Mouse (Mus musculus): ENCODE measurements around the gene Olfr1110. TPM values are rescaled to one million over a fixed set of nuclear protein-coding genes. Genes with fewer than 3 reads are reported as not detected.
"Not testable (repeated sequence)": the region's sequence is repeated elsewhere in the genome, so short reads cannot be mapped to it uniquely, and the experiment has no call there.

The Olfr1110 gene
- not detected in 2 replicates for polyA plus RNA-seq (2016; fragmentation: Nextera tagmentation; extraction: Ambion mirVana)

DNA sequence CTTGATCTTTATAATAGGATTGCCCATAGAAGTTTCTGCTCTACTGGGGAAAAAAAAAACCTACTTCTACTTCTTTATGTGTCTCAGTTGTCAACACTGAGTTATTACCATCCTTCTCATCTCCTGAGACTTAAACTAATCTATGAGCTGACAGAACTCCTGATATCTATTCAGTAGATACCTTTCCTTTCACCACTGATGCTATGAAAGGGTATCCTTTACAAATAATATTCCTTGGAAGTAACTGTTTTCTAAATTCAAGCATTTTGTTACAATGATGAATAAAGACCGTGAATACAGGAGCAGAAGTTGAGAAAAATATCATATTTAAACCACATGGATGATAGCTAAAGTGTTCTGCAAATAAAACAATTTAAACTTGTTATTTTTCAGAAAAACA lies at the start of gene Olfr1110:
Gene Olfr1110 (minus strand): TSS at position 101 of the 400 bp plus-strand sequence.
- 88% methylated on average over 1 of the region's 1 CpGs for WGBS
- H3K9me3 ChIP-seq = no peaks in the 10 kb centered on the region
- DNase-seq (ENCODE audit: extremely low spot score, low spot score) = no peak
- no peaks in the 10 kb centered on the region for H3K4me1 ChIP-seq
- H3K27me3 ChIP-seq (ENCODE audit: poor library complexity, severe bottlenecking) = no peaks in the 10 kb centered on the region
- H3K4me3 ChIP-seq = no peak within 1 kb of the TSS
- H3K36me3 ChIP-seq (replicated peaks) = no peaks in the 10 kb centered on the region
- H3K27ac ChIP-seq = no peak within 1 kb of the TSS

DNA sequence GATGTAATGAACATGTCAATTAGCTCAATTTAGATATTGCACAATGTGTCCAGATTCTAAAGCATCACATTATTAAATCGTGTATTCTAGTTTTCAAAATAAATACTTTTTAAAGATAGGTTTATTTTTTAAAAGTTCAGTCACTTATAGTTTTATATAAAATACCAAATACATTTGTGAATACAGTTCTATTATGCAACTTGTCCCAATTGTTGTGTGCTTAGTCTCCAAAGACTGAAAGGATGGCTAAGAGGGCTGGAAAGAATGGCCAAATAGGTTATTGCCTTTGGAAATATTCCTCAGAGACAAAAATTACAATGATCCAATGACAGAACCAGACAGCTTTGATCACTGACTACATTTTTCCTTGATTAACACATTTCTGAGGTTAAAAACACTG lies 47.4 kb upstream of the Olfr1110 start, which contains the start of gene Olfr1112:
Gene Olfr1112 (plus strand): TSS at position 301 of the 400 bp plus-strand sequence.
- DNase-seq (ENCODE audit: extremely low spot score, low spot score) = no peak
- H3K27ac ChIP-seq = no peak within 1 kb of the TSS
- no peaks in the 10 kb centered on the region for H3K9me3 ChIP-seq
- H3K36me3 ChIP-seq (replicated peaks) = no peaks in the 10 kb centered on the region
- H3K4me3 ChIP-seq = no peak within 1 kb of the TSS
- no peaks in the 10 kb centered on the region for H3K4me1 ChIP-seq
- 87% methylated on average over 1 of the region's 1 CpGs for WGBS
- no peaks in the 10 kb centered on the region for H3K27me3 ChIP-seq (ENCODE audit: poor library complexity, severe bottlenecking)

DNA sequence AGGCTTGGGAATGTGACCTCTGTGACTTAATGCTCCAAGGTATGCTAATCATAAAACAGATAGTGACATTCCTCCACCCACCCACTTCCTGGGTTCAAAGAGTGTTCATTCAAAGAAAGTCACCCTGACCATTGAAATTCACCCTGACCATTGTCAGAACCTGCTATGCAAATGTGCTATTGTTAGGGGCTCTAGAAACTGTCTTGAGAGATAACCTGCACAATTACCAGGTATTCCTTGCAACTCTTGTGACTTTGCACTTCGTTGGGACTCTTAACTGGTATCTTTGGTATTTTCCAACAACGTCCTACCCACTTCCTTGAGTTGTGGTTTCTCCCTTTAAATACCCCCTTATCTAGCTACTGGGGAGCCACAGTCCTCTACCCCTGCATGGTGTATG lies 27.6 kb upstream of the Olfr1110 start:
- H3K4me1 ChIP-seq; H3K27ac ChIP-seq; H3K9me3 ChIP-seq; H3K36me3 ChIP-seq (replicated peaks); DNase-seq (ENCODE audit: extremely low spot score, low spot score); H3K4me3 ChIP-seq; H3K27me3 ChIP-seq (ENCODE audit: poor library complexity, severe bottlenecking): not testable (repeated sequence)
- 81% methylated on average over 2 of the region's 2 CpGs for WGBS

DNA sequence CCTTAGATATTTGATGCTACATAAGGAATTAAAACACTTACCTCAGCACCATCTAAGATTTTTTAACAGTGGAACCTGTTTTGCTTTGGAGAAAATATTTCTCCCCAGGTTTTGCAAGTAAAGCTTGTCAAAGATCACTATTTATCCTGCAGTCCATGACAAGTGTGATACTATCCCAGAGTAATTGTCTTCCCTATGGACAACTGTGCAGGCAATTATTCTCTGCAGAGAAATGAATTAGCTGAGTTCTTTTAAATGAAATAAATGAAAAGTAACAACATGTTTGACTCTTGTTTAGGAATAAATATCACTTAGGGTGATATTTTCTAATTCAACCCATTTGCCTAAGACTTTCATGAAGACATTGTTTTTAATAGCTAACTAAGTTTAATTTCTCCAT lies 12.4 kb upstream of the Olfr1110 start, which contains the start of gene Olfr1111:
Gene Olfr1111 (minus strand): TSS at position 101 of the 400 bp plus-strand sequence.
- Histone ChIP-seq H3K4me1 (no peaks in the 10 kb centered on the region), H3K36me3 (replicated peaks) (no peaks in the 10 kb centered on the region), H3K27ac (no peak within 1 kb of the TSS), H3K9me3 (no peaks in the 10 kb centered on the region), H3K4me3 (no peak within 1 kb of the TSS), H3K27me3 (ENCODE audit: poor library complexity, severe bottlenecking) (no peaks in the 10 kb centered on the region)
- no peak for DNase-seq (ENCODE audit: extremely low spot score, low spot score)

DNA sequence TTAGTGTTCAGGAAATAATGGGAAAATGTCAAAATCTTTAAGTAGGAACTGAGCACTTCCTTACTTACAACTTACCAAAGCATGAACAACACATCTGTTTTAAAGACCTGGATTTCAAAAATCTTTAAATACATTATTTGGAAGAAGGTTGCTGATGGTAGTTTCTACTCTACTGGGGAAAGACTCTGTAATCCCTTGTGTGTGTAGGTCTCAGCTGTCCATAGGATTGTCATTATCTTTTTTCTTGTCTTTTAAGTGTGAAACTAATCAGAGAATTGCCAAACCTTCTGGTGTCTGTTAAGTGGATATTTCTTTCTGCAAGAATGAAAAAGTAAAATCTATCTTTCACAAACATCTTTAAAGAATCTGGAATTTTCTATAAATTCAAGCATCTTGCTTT lies 25.6 kb downstream of the Olfr1110 start, which contains the start of gene Olfr259:
Gene Olfr259 (minus strand): TSS at position 101 of the 400 bp plus-strand sequence.
- Histone ChIP-seq H3K36me3 (replicated peaks) (no peaks in the 10 kb centered on the region), H3K4me1 (no peaks in the 10 kb centered on the region), H3K4me3 (no peak within 1 kb of the TSS)

DNA sequence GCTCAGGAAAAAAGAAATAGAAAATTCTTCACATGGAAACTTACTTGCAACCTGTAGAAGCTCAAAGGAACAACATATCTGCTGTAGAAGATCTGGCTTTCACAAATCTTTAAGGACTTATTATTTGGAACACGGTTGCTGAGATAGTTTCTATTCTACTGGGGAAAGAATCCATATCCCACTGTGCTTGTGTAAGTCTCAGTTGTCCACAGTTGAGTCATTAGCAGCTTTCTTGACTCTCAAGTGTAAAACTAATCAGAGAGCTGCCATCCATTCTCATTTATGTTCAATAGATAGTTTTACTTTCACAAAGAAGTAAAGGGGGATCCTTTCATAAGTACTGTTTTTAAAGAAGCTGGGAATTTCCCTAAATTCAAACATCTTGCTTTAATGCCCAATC lies 44.2 kb downstream of the Olfr1110 start, which contains the start of gene Olfr1109:
Gene Olfr1109 (minus strand): TSS at position 101 of the 400 bp plus-strand sequence.
- H3K4me1 ChIP-seq = no peaks in the 10 kb centered on the region
- WGBS = 55% methylated on average over 1 of the region's 1 CpGs
- no peaks in the 10 kb centered on the region for H3K36me3 ChIP-seq (replicated peaks)
- no peaks in the 10 kb centered on the region for H3K9me3 ChIP-seq
- H3K4me3 ChIP-seq = no peak within 1 kb of the TSS
- H3K27ac ChIP-seq = no peak within 1 kb of the TSS
- DNase-seq (ENCODE audit: extremely low spot score, low spot score) = no peak
- H3K27me3 ChIP-seq (ENCODE audit: poor library complexity, severe bottlenecking) = no peaks in the 10 kb centered on the region

More for the DNA sequence above, 25.6 kb downstream of the Olfr1110 start, which contains the start of gene Olfr259:
- Histone ChIP-seq H3K27ac (no peak within 1 kb of the TSS), H3K9me3 (no peaks in the 10 kb centered on the region), H3K27me3 (ENCODE audit: poor library complexity, severe bottlenecking) (no peaks in the 10 kb centered on the region)
- no peak for DNase-seq (ENCODE audit: extremely low spot score, low spot score)

Other genes with a start within 250 kb of the Olfr1110 start
- gene Olfr1097, start 248.1 kb downstream of the Olfr1110 start, polyA plus RNA-seq (2016; fragmentation: Nextera tagmentation; extraction: Ambion mirVana) = not detected in 2 replicates
- gene Olfr1098, start 215.8 kb downstream of the Olfr1110 start, polyA plus RNA-seq (2016; fragmentation: Nextera tagmentation; extraction: Ambion mirVana) = not detected in 2 replicates
- gene Olfr1099, start 179.6 kb downstream of the Olfr1110 start, polyA plus RNA-seq (2016; fragmentation: Nextera tagmentation; extraction: Ambion mirVana) = not detected in 2 replicates
- gene Olfr1100, start 160.3 kb downstream of the Olfr1110 start, polyA plus RNA-seq (2016; fragmentation: Nextera tagmentation; extraction: Ambion mirVana) = not detected in 2 replicates
- gene Olfr1101, start 149.1 kb downstream of the Olfr1110 start, polyA plus RNA-seq (2016; fragmentation: Nextera tagmentation; extraction: Ambion mirVana) = not detected in 2 replicates
- gene Olfr1102, start 141.9 kb downstream of the Olfr1110 start, polyA plus RNA-seq (2016; fragmentation: Nextera tagmentation; extraction: Ambion mirVana) = not detected in 2 replicates
- gene Olfr1104, start 113.2 kb downstream of the Olfr1110 start, polyA plus RNA-seq (2016; fragmentation: Nextera tagmentation; extraction: Ambion mirVana) = not detected in 2 replicates
- not detected in 2 replicates for gene Olfr1105, start 103.8 kb downstream of the Olfr1110 start, polyA plus RNA-seq (2016; fragmentation: Nextera tagmentation; extraction: Ambion mirVana)
- not detected in 2 replicates for gene Olfr1106, start 88.0 kb downstream of the Olfr1110 start, polyA plus RNA-seq (2016; fragmentation: Nextera tagmentation; extraction: Ambion mirVana)
- not detected in 2 replicates for gene Olfr1107, start 64.5 kb downstream of the Olfr1110 start, polyA plus RNA-seq (2016; fragmentation: Nextera tagmentation; extraction: Ambion mirVana)
- gene Olfr1109, start 44.3 kb downstream of the Olfr1110 start, polyA plus RNA-seq (2016; fragmentation: Nextera tagmentation; extraction: Ambion mirVana) = not detected in 2 replicates
- not detected in 2 replicates for gene Olfr259, start 25.7 kb downstream of the Olfr1110 start, polyA plus RNA-seq (2016; fragmentation: Nextera tagmentation; extraction: Ambion mirVana)
- not detected in 2 replicates for gene Olfr1111, start 12.3 kb upstream of the Olfr1110 start, polyA plus RNA-seq (2016; fragmentation: Nextera tagmentation; extraction: Ambion mirVana)
- not detected in 2 replicates for gene Olfr1112, start 47.5 kb upstream of the Olfr1110 start, polyA plus RNA-seq (2016; fragmentation: Nextera tagmentation; extraction: Ambion mirVana)
- gene Olfr1113, start 68.7 kb upstream of the Olfr1110 start, polyA plus RNA-seq (2016; fragmentation: Nextera tagmentation; extraction: Ambion mirVana) = not detected in 2 replicates
- not detected in 2 replicates for gene Olfr1115, start 107.7 kb upstream of the Olfr1110 start, polyA plus RNA-seq (2016; fragmentation: Nextera tagmentation; extraction: Ambion mirVana)
- not detected in 2 replicates for gene Olfr1116, start 127.2 kb upstream of the Olfr1110 start, polyA plus RNA-seq (2016; fragmentation: Nextera tagmentation; extraction: Ambion mirVana)
- not detected in 2 replicates for gene Olfr1118, start 167.3 kb upstream of the Olfr1110 start, polyA plus RNA-seq (2016; fragmentation: Nextera tagmentation; extraction: Ambion mirVana)
- gene Olfr1120, start 214.5 kb upstream of the Olfr1110 start, polyA plus RNA-seq (2016; fragmentation: Nextera tagmentation; extraction: Ambion mirVana) = not detected in 2 replicates
- not detected in 2 replicates for gene Olfr1121, start 229.6 kb upstream of the Olfr1110 start, polyA plus RNA-seq (2016; fragmentation: Nextera tagmentation; extraction: Ambion mirVana)
- not detected in 2 replicates for gene Olfr1122, start 245.5 kb upstream of the Olfr1110 start, polyA plus RNA-seq (2016; fragmentation: Nextera tagmentation; extraction: Ambion mirVana)

Measured in forebrain, embryonic 10.5 days (tissue).